Mouse (Mus musculus): ENCODE data around the gene Snx30.

- TF ChIP-seq GATA1 (IDR thresholded peaks at IDR 0.05; ENCODE audit: low read length) (no peak), TAL1 (IDR thresholded peaks at IDR 0.05; ENCODE audit: low read length) (0 out of 3 replicates have a peak, but pooled peaks have one; percentile 26)
These were observed 2.8 kb upstream of the Snx30 start for GRCm38 (mm10) chr4:59802792-59803191.

Data from erythroblast, embryonic 14.5 days (primary cell).